Mouse (Mus musculus): ENCODE data around the gene Ptprn.

Ptprn gene

DNA sequence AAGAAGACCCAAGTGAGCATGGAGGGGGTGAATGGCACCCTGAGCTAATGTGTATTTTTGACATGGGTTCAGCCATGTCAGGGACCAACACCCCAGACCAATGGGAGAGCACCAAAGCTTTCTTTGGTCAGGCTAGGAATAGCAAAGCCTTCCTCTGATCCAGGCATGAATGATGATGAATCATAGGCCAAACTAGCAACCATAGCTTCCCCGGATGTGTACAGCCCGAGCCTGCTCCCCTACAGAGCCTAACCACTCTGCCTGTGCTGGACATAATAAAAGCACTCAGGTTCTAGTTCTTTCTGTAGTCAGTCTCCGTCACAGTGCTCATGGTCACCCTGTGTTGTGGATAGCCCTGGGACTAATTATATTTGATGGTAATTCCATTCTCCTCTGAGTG is 42.8 kb downstream of the Ptprn start:
- DNase-seq = no peak

DNA sequence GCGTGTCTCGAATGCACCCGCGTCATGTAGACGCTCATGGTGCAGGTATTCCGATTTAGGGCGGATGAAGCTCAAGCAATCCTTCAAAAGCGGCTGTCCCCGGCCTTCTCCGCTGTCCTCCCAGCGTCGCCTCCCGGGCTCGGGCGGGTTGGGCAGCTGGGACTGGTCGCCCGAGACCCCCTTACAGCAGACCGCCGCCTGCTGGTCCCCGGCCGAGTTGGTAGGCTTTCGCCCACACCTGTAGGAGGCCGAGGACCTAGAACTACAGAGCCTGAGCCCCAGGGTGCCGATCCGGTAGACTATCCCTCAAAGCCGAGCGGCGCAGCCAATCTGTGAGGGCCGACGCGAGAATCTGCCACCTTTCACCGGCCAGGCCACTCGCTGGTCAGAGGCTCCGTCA is 44.8 kb downstream of the Ptprn start, which contains the start of gene Tuba4a:
Tuba4a (minus strand) TSS at position 335 of the 400 bp plus-strand sequence.
- no peak for DNase-seq

GRCm38 (mm10) chr1:75219078-75219477 is 45.2 kb downstream of the Ptprn start:
- DNase-seq = peak; percentile 98

- peak; percentile 73 for DNase-seq
These were observed 45.9 kb downstream of the Ptprn start for GRCm38 (mm10) chr1:75218227-75219001.

- DNase-seq = no peak
These were observed 46.4 kb downstream of the Ptprn start for GRCm38 (mm10) chr1:75217893-75218226.

DNA sequence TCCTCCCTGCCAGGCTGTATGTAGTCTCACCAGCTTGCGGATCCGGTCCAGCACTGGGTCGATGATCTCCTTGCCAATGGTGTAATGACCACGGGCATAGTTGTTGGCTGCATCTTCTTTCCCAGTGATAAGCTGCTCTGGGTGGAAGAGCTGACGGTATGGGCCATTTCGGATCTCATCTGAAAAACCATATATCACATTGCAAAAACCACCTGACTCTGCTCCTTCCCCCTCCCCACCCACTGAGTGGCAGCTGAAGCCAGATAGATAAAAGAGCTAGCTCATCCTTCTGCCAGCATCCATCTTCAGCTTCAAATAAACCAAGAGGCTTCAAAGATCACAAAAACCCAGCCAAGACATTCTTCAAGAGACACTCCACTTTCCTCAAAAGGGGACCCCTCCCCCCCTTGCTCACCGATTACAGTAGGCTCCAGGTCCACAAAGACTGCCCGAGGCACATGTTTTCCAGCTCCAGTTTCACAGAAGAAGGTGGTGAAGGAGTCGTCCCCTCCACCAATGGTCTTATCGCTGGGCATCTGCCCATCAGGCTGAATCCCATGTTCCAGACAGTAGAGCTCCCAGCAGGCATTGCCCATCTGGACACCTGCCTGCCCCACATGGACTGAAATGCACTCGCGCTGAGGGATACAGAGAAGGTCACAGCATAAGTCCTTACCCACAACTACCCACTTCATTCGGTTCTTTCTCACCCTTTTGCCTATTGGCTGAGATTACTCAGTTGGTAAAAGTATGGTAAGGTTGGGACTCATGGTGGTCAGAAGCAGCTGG is 47.3 kb downstream of the Ptprn start:
- DNase-seq = peak; percentile 28

GRCm38 (mm10) chr1:75215785-75216184 is 48.5 kb downstream of the Ptprn start:
- DNase-seq = no peak

DNA sequence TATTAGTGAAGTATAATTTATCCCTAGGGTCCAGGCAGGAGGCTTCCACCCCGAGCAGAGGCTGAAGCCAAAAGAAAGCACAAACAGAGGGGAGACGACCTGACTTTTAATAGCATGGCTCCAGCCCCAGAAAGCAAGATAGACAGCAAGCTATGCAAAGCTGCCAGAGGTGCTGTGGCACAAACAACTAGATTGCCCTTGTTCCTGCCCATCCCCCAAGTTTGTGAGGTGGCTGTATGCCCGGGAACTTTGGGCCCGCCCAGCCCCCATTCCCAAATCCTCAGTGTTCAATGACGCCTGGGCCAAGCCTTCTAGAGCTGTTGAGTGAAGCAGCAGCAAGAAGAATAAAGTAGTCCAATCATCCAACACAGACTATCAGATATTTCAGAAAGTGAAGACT is 49.4 kb downstream of the Ptprn start:
- no peak for DNase-seq

DNA sequence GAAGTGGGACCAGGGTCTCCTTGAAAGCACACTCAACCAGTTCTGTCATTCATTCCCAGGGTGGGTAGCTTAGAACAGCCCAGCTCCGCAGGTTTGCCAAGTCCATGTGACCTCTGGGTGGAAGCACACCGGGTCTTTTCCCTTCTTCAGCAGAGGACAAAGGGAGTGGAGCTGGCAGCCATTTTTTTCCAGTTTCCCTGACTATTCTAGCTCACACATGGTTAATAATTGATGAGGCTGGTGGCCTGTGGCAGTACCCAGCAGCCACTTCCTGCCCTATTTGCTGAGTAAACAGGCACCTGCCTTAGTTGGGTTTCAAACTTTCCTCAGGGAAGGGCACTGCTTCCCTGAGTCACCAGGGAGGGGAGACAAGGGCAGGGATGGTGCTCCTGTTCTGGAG is 49.9 kb downstream of the Ptprn start:
- no peak for DNase-seq

DNA sequence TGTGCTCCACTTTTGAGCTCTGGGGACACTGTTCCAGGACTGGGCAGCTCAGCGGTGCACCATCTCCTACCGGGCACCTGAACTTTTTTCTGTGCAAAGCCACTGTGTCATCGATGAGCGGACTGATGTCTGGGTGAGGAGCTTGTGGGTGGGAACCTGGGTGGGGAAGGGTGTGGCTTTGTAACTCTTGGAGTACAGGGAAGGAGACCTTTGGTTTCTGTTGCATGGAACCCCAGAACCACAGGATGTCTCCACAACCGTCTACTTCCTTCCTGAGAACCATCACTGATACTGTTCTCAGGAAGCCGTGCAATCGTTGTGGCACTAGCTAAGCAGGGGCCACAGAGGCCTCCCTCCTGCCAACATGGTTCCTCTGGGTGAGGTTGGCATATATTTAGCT is 51.2 kb downstream of the Ptprn start:
- peak; percentile 27 for DNase-seq

GRCm38 (mm10) chr1:75212542-75212941 is 51.8 kb downstream of the Ptprn start:
- no peak for DNase-seq

- no peak for DNase-seq
These were observed 53.1 kb downstream of the Ptprn start for GRCm38 (mm10) chr1:75211141-75211708.

GRCm38 (mm10) chr1:75210136-75211087 is 53.9 kb downstream of the Ptprn start, which contains the start of the genes Glb1l and Stk16:
Gene Glb1l, minus strand, starts transcription at chr1:75210813.
Gene Stk16, plus strand, starts transcription at chr1:75210838.
- DNase-seq = peak; percentile 95

GRCm38 (mm10) chr1:75208967-75209678 is 55.2 kb downstream of the Ptprn start:
- peak; percentile 51 for DNase-seq

GRCm38 (mm10) chr1:75201236-75201635 is 63.1 kb downstream of the Ptprn start:
- no peak for DNase-seq
